Mouse (Mus musculus): Measurements from ENCODE around the gene Selenos. TPM values are rescaled to one million over a fixed set of nuclear protein-coding genes. Genes with fewer than 3 reads are reported as not detected.
A peak's percentile ranks its signal among the peaks of the same experiment; 100 is the strongest.

Selenos gene
- 10 to 100 TPM; 27.0 to 31.2 TPM for total RNA-seq (2021)

- DNase-seq = peak; percentile 96 to 97
- intact Hi-C loops (cut with DNase I) = no loop called here
Measured at GRCm38 (mm10) chr7:66079364-66080230, at the start of gene Selenos. Selenos (plus strand) TSS chr7:66079649.

GRCm38 (mm10) chr7:66036809-66037208 is 42.6 kb upstream of the Selenos start:
- DNase-seq = no peak
- intact Hi-C loops (cut with DNase I) = no loop called here

GRCm38 (mm10) chr7:66038261-66038660 is 41.2 kb upstream of the Selenos start:
- intact Hi-C loops (cut with DNase I) = no loop called here
- DNase-seq = no peak

GRCm38 (mm10) chr7:66038730-66039129 is 40.7 kb upstream of the Selenos start:
- intact Hi-C loops (cut with DNase I) = no loop called here
- DNase-seq = no peak

GRCm38 (mm10) chr7:66040026-66040814 is 39.2 kb upstream of the Selenos start:
- intact Hi-C loops (cut with DNase I) = no loop called here
- DNase-seq = no peak

- intact Hi-C loops (cut with DNase I) = no loop called here
- DNase-seq = no peak
Measured at GRCm38 (mm10) chr7:66043552-66044459, 35.6 kb upstream of the Selenos start, which contains the start of gene Gm45213. Gm45213 (plus strand) TSS chr7:66043602.

- intact Hi-C loops (cut with DNase I) = no loop called here
- DNase-seq = no peak
Measured at GRCm38 (mm10) chr7:66044617-66045016, 34.8 kb upstream of the Selenos start.

- no peak for DNase-seq
- intact Hi-C loops (cut with DNase I) = no loop called here
Measured at GRCm38 (mm10) chr7:66046921-66047918, 32.2 kb upstream of the Selenos start.

GRCm38 (mm10) chr7:66047975-66048374 is 31.5 kb upstream of the Selenos start:
- DNase-seq = no peak
- intact Hi-C loops (cut with DNase I) = no loop called here

- DNase-seq = no peak
- intact Hi-C loops (cut with DNase I) = no loop called here
Measured at GRCm38 (mm10) chr7:66048446-66049230, 30.8 kb upstream of the Selenos start.

GRCm38 (mm10) chr7:66053946-66054483 is 25.4 kb upstream of the Selenos start:
- intact Hi-C loops (cut with DNase I) = no loop called here
- no peak for DNase-seq

GRCm38 (mm10) chr7:66055356-66055755 is 24.1 kb upstream of the Selenos start:
- peak in 1 of 2 experiments; percentile 57 for DNase-seq
- intact Hi-C loops (cut with DNase I) = loop anchor here (1.0 to 5.0 kb wide), 2 partner anchors 283 to 351 kb away; no protein-coding TSS in a partner anchor

- intact Hi-C loops (cut with DNase I) = loop anchor here (5.0 kb wide), 1 partner anchor 286 kb away; no protein-coding TSS in a partner anchor
- DNase-seq = no peak
Measured at GRCm38 (mm10) chr7:66058703-66059102, 20.7 kb upstream of the Selenos start, which contains the start of gene Snrpa1. Snrpa1 (plus strand) TSS chr7:66059003.

- intact Hi-C loops (cut with DNase I) = no loop called here
- peak; percentile 93 to 94 for DNase-seq
Measured at GRCm38 (mm10) chr7:66060066-66060956, 19.1 kb upstream of the Selenos start.

GRCm38 (mm10) chr7:66061057-66061456 is 18.4 kb upstream of the Selenos start:
- no peak for DNase-seq
- intact Hi-C loops (cut with DNase I) = no loop called here

- intact Hi-C loops (cut with DNase I) = no loop called here
- peak in 1 of 2 experiments; percentile 10 for DNase-seq
Measured at GRCm38 (mm10) chr7:66076411-66076810, 3.0 kb upstream of the Selenos start.

GRCm38 (mm10) chr7:66080231-66080613 is 773 bp downstream of the Selenos start:
- DNase-seq = peak in 1 of 2 experiments; percentile 13
- intact Hi-C loops (cut with DNase I) = no loop called here

All from heart, postnatal 10 days (tissue).